Mouse (Mus musculus): ENCODE data around the gene Mamdc2. TPM values are rescaled to one million over a fixed set of nuclear protein-coding genes. Genes with fewer than 3 reads are reported as not detected.

The Mamdc2 gene
- polyA plus RNA-seq, 1 experiment from 2014 or later: 3.9 TPM

DNA sequence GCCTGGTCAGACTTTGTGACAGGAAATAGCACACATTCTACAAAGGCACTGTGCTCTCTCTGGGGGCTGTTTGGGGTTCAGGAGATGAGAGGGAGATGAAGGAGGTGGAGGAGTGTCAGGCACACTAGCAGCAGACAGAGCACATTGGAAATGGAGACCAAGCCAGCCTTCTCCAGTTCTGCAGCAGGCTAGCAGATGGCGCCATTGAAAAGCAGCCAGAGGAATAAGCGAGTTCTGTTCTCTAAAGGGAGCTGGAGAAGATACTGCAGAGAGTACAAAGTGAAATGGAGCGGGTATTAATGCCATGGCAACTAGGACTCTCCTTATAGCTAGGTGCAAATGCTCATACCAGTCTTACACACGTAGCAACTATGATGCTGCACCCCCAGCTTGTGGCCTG, 87.1 kb downstream of the Mamdc2 start:
- no peak overlapping the region for H3K9ac ChIP-seq (ENCODE audit: low read length)
- H3K4me2 ChIP-seq (replicated peaks; ENCODE audit: low read depth): no peak overlapping the region
- no peak overlapping the region for H3K4me3 ChIP-seq (ENCODE audit: low read depth, low read length)
- no peaks in the 10 kb centered on the region for H3K36me3 ChIP-seq (ENCODE audit: control insufficient read depth, insufficient read depth, low read length)
- ATAC-seq (ENCODE audit: low FRiP score, low TSS enrichment) (no peak), DNase-seq (ENCODE audit: low spot score) (no peak)
- H3K9me3 ChIP-seq (ENCODE audit: control insufficient read depth, low read length): no peaks in the 10 kb centered on the region
- no peaks in the 10 kb centered on the region for H3K4me1 ChIP-seq (replicated peaks; ENCODE audit: control insufficient read depth, insufficient read depth)
- 75% methylated on average over 4 of the region's 4 CpGs for WGBS
- no peaks in the 10 kb centered on the region for H3K27me3 ChIP-seq (ENCODE audit: control insufficient read depth, insufficient read depth, low read length)
- H3K27ac ChIP-seq (replicated peaks): no peak overlapping the region
- TF ChIP-seq CTCF (IDR thresholded peaks at IDR 0.05; ENCODE audit: low read depth) (peak; percentile 33), EP300 (optimal IDR thresholded peaks at IDR 0.05) (no peak)

DNA sequence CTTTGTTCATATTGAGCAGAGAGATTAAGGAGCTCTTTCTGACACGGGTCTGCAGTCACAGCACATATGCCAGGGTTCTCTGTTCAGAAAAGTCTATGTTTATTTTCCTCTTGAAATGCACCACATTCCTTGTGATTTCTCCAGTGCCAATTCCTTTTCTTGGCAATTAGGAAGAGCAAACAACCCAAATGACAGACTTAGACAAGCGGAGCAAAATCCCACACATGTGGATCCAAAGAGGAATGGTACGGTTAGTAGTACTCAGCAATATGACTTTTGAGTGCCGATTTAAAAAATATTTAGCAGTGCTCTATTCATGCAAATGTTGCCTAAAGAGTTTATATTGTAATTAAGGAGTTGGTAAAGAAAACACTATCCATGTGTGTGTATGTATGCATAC, 87.7 kb downstream of the Mamdc2 start:
- Histone ChIP-seq H3K36me3 (ENCODE audit: control insufficient read depth, insufficient read depth, low read length) (no peaks in the 10 kb centered on the region), H3K4me3 (ENCODE audit: low read depth, low read length) (no peak overlapping the region), H3K4me1 (replicated peaks; ENCODE audit: control insufficient read depth, insufficient read depth) (no peaks in the 10 kb centered on the region), H3K27me3 (ENCODE audit: control insufficient read depth, insufficient read depth, low read length) (no peaks in the 10 kb centered on the region), H3K4me2 (replicated peaks; ENCODE audit: low read depth) (no peak overlapping the region), H3K9ac (ENCODE audit: low read length) (no peak overlapping the region), H3K27ac (replicated peaks) (no peak overlapping the region), H3K9me3 (ENCODE audit: control insufficient read depth, low read length) (no peaks in the 10 kb centered on the region)
- no peak for TF ChIP-seq CTCF (IDR thresholded peaks at IDR 0.05; ENCODE audit: low read depth)
- TF ChIP-seq EP300 (optimal IDR thresholded peaks at IDR 0.05): no peak
- ATAC-seq (ENCODE audit: low FRiP score, low TSS enrichment) (no peak), DNase-seq (ENCODE audit: low spot score) (no peak)
- WGBS: 57% methylated on average over 4 of the region's 4 CpGs

DNA sequence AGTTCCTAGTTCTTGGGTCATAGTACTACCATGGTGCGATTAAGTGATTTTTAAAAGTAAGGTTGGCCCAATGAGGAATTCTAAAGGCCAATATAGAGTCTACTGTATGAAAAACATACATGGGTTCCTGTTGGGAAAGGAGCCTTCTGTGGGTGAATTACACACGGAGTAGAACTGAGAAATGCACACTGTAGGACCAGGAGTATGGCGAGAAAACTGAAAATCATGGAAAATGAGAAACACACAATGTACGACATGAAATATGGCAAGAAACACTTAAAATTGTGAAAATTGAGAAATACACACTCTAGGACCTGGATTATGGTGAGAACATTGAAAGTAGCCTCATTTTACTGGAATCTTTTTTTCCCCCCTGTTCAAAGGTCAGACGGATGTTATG, 91.0 kb downstream of the Mamdc2 start:
- no peak for ATAC-seq (ENCODE audit: low FRiP score, low TSS enrichment)
- Histone ChIP-seq H3K36me3 (ENCODE audit: control insufficient read depth, insufficient read depth, low read length) (no peaks in the 10 kb centered on the region), H3K9ac (ENCODE audit: low read length) (no peak overlapping the region), H3K27me3 (ENCODE audit: control insufficient read depth, insufficient read depth, low read length) (no peaks in the 10 kb centered on the region), H3K4me2 (replicated peaks; ENCODE audit: low read depth) (no peak overlapping the region), H3K4me3 (ENCODE audit: low read depth, low read length) (no peak overlapping the region), H3K27ac (replicated peaks) (no peak overlapping the region), H3K9me3 (ENCODE audit: control insufficient read depth, low read length) (no peaks in the 10 kb centered on the region), H3K4me1 (replicated peaks; ENCODE audit: control insufficient read depth, insufficient read depth) (no peaks in the 10 kb centered on the region; the same call in 1 of the 2 replicates)
- TF ChIP-seq CTCF (IDR thresholded peaks at IDR 0.05; ENCODE audit: low read depth) (no peak), EP300 (optimal IDR thresholded peaks at IDR 0.05) (no peak)
- 91% methylated on average over 5 of the region's 5 CpGs for WGBS
- no peak for DNase-seq (ENCODE audit: low spot score)

DNA sequence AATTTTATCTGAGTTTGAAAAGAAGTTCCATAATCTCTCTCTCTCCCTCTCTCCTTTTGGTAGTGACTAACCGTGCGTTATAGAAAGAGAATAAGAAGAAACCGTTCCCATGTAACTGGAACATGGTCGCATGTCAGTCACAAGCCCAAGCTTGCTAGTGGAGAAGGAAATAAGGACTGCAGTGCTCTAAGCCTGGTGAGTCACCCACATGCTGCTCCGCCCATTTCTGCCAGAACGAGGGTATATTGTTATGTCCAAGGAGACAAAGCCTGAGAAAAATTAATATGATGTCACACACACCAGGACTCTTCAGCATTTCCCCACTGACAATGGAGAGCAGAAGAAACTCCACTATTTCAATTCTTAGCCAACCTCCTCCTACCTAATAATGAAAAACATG, 93.5 kb downstream of the Mamdc2 start:
- Histone ChIP-seq H3K27ac (replicated peaks) (no peak overlapping the region), H3K9me3 (ENCODE audit: control insufficient read depth, low read length) (no peaks in the 10 kb centered on the region), H3K9ac (ENCODE audit: low read length) (no peak overlapping the region), H3K4me2 (replicated peaks; ENCODE audit: low read depth) (no peak overlapping the region), H3K4me3 (ENCODE audit: low read depth, low read length) (no peak overlapping the region), H3K27me3 (ENCODE audit: control insufficient read depth, insufficient read depth, low read length) (no peaks in the 10 kb centered on the region), H3K36me3 (ENCODE audit: control insufficient read depth, insufficient read depth, low read length) (no peaks in the 10 kb centered on the region), H3K4me1 (replicated peaks; ENCODE audit: control insufficient read depth, insufficient read depth) (no peaks in the 10 kb centered on the region; the same call in 1 of the 2 replicates)
- TF ChIP-seq CTCF (IDR thresholded peaks at IDR 0.05; ENCODE audit: low read depth) (no peak), EP300 (optimal IDR thresholded peaks at IDR 0.05) (no peak)
- DNase-seq (ENCODE audit: low spot score): peak; percentile 21
- ATAC-seq (ENCODE audit: low FRiP score, low TSS enrichment): peak; percentile 54; the same call in 1 of the 2 replicates
- WGBS: 61% methylated on average over 6 of the region's 6 CpGs

DNA sequence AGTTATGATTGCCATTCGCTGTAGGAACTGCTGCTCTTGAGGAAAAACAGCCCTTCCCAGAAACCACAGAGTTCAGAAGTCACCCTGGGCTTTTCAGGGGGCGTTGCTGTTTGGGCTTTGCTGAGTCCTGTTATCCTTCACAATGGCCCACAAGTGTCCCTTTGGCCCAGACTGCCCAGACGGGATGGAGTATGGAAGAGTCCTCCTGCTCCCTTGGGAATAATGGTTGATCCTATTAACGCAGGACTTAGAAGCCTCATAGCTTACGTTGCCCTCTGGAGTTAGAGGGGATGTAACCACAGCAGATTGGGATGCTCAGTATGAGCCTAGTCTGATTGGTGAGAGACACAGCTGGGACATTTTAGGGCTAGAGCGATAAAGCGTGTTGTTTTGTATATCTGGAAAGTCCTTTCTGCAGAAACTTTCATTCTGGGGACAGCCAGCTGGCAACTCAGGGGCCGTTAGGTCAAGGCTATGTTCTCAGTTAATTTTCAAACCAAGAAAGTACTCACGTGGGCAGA, 94.3 kb downstream of the Mamdc2 start:
- H3K4me3 ChIP-seq (ENCODE audit: low read depth, low read length): no peak overlapping the region
- DNase-seq (ENCODE audit: low spot score): no peak

DNA sequence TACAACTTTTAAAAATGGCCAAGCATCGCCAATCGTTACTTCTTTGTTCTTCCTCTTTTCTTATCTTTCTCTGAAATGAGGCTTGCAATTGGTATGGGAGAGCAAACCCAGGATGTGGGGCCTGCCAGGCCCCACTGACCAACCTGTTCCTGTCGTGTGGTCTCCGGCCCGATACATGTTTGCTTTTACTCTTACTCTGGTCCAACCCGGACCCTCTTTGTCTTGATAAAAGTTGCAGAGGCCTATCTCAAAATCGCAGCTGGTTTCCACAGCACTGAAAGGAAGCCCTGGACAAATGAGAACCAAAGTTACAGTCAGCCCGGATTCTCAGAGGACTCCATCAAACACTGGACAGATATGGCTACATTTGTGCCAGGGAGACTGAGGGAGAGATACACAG, 95.1 kb downstream of the Mamdc2 start:
- ATAC-seq (ENCODE audit: low FRiP score, low TSS enrichment) (no peak), DNase-seq (ENCODE audit: low spot score) (no peak)
- WGBS: 44% methylated on average over 8 of the region's 8 CpGs
- Histone ChIP-seq H3K27ac (replicated peaks) (no peak overlapping the region; the same call in 1 of the 2 replicates), H3K4me3 (ENCODE audit: low read depth, low read length) (no peak overlapping the region), H3K9me3 (ENCODE audit: control insufficient read depth, low read length) (no peaks in the 10 kb centered on the region), H3K9ac (ENCODE audit: low read length) (no peak overlapping the region), H3K36me3 (ENCODE audit: control insufficient read depth, insufficient read depth, low read length) (no peaks in the 10 kb centered on the region), H3K4me2 (replicated peaks; ENCODE audit: low read depth) (no peak overlapping the region), H3K27me3 (ENCODE audit: control insufficient read depth, insufficient read depth, low read length) (no peaks in the 10 kb centered on the region), H3K4me1 (replicated peaks; ENCODE audit: control insufficient read depth, insufficient read depth) (no peaks in the 10 kb centered on the region; the same call in 1 of the 2 replicates)
- TF ChIP-seq EP300 (optimal IDR thresholded peaks at IDR 0.05): no peak
- TF ChIP-seq CTCF (IDR thresholded peaks at IDR 0.05; ENCODE audit: low read depth): no peak

More for the DNA sequence above, 94.3 kb downstream of the Mamdc2 start:
- Histone ChIP-seq H3K36me3 (ENCODE audit: control insufficient read depth, insufficient read depth, low read length) (no peaks in the 10 kb centered on the region), H3K4me2 (replicated peaks; ENCODE audit: low read depth) (no peak overlapping the region), H3K27ac (replicated peaks) (no peak overlapping the region), H3K27me3 (ENCODE audit: control insufficient read depth, insufficient read depth, low read length) (no peaks in the 10 kb centered on the region), H3K4me1 (replicated peaks; ENCODE audit: control insufficient read depth, insufficient read depth) (no peaks in the 10 kb centered on the region; the same call in 1 of the 2 replicates), H3K9me3 (ENCODE audit: control insufficient read depth, low read length) (no peaks in the 10 kb centered on the region), H3K9ac (ENCODE audit: low read length) (no peak overlapping the region)
- peak; percentile 40; the same call in 1 of the 2 replicates for ATAC-seq (ENCODE audit: low FRiP score, low TSS enrichment)
- TF ChIP-seq CTCF (IDR thresholded peaks at IDR 0.05; ENCODE audit: low read depth): no peak
- no peak for TF ChIP-seq EP300 (optimal IDR thresholded peaks at IDR 0.05)
- WGBS: 45% methylated on average over 9 of the region's 9 CpGs
